Mouse (Mus musculus): ENCODE measurements around the gene Chtf18.

GRCm38 (mm10) chr17:25760148-25760547 is 32.9 kb upstream of the Chtf18 start:
- TF ChIP-seq CTCF (IDR thresholded peaks at IDR 0.05; ENCODE audit: low read depth, low read length) = no peak
- TF ChIP-seq POLR2A (IDR thresholded peaks at IDR 0.05; ENCODE audit: extremely low read depth, insufficient read depth, low read length) = no peak

All from liver, adult 2 months (tissue).